Mouse (Mus musculus): ENCODE measurements around the gene Celf1. TPM values are rescaled to one million over a fixed set of nuclear protein-coding genes. Genes with fewer than 3 reads are reported as not detected.
"Not testable (repeated sequence)": the region's sequence is repeated elsewhere in the genome, so short reads cannot be mapped to it uniquely, and the experiment has no call there.

The Celf1 gene
- polyA plus RNA-seq, 1 experiment, result 210 TPM

DNA sequence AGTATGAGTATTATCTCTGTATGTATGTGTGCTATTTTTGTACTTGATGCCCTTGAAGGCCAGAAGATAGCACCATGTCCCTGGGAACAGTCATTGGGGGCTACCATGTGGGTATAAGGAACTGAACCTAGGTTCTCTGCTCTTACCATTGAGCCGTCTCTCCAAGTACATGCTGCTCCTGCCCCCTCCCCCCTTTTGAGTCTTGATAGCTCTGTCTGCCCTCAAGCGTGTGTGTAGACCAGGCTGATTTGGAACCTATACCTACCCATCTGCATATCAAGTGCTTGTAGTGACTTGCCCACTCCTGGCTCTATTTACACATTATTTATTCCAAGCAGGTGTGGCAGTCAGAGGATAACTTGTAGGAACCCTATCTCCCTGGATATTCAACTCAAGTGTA lies 36.4 kb downstream of the Celf1 start:
- H3K27ac ChIP-seq (ENCODE audit: insufficient read depth, low read depth, low read length), result no peak overlapping the region
- TF ChIP-seq POLR2A (IDR thresholded peaks at IDR 0.05; ENCODE audit: insufficient read depth, low read depth, low read length), result no peak
- 93% methylated on average over 2 of the region's 2 CpGs for WGBS
- peaks cover 5% of the 10 kb centered on the region for H3K4me1 ChIP-seq (ENCODE audit: control insufficient read depth, insufficient read depth, low read length)
- no peak overlapping the region for H3K4me3 ChIP-seq (ENCODE audit: insufficient read depth, low read depth, low read length)

DNA sequence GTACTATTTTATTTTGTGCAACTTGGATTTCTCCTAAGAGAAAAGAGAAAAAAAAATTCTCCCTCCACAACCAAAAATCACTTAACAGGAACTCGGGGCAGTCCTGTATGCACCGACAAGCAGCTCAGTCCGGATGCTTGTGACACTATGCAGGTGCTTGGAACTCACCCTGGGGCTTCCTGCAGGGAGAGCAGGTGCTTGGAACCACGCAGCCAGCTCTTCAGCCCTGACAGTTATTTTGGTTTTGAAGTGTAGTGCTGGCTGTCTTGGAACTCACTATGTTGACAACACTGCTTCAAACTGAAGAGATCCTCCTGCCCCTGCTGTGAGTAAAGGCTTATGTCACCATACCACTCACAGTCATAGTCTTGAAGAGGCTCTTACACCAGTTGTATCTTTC lies 37.1 kb downstream of the Celf1 start:
- TF ChIP-seq CTCF (IDR thresholded peaks at IDR 0.05; ENCODE audit: insufficient read depth, low read depth, low read length) (no peak), POLR2A (IDR thresholded peaks at IDR 0.05; ENCODE audit: insufficient read depth, low read depth, low read length) (no peak)
- no peak overlapping the region for H3K4me3 ChIP-seq (ENCODE audit: insufficient read depth, low read depth, low read length)
- WGBS, result 62% methylated on average over 4 of the region's 4 CpGs
- H3K27ac ChIP-seq (ENCODE audit: insufficient read depth, low read depth, low read length), result no peak overlapping the region
- H3K4me1 ChIP-seq (ENCODE audit: control insufficient read depth, insufficient read depth, low read length), result peaks cover 5% of the 10 kb centered on the region

DNA sequence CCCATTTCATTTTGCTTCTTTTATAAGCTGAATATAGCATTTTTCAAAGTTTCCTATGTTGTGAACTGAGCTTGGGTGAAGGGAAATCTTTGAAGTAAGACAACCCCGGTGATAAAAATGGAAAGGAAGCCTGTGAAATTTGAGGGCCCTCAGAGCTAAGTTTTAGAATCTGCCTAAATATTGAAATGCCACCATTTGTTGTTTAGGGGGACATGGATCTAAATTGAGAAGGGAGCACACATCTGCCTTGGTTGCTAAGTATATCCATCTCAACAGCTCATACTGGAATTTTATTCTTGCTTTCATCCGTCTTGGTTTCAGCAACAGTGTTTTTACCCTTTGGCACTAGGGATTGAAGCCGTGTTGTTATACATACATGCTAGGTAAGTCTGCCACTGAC lies 45.9 kb downstream of the Celf1 start:
- TF ChIP-seq CTCF (IDR thresholded peaks at IDR 0.05; ENCODE audit: insufficient read depth, low read depth, low read length) (no peak), POLR2A (IDR thresholded peaks at IDR 0.05; ENCODE audit: insufficient read depth, low read depth, low read length) (no peak)
- H3K27ac ChIP-seq (ENCODE audit: insufficient read depth, low read depth, low read length), result no peak overlapping the region
- 75% methylated on average over 3 of the region's 3 CpGs for WGBS

DNA sequence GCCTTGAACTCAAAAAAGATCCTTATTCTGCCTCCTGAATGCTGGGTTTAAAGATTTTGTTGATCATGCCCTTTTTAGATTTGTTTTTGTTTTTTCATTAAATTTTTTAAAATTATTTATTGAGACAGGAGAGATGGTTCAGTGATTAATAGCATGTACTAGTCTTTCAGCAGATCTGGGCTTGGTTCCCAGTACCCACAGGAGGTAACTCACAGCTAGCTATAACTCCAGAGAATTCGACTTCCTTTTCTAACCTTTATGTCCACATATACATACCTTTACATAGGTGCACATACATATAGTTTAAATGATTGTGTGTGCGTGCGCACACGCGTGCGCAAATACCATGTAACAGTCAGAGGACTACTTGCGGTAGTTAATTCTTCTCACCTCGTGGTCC lies 68.4 kb downstream of the Celf1 start:
- WGBS, result 97% methylated on average over 8 of the region's 8 CpGs
- Histone ChIP-seq H3K4me1 (ENCODE audit: control insufficient read depth, insufficient read depth, low read length) (no peaks in the 10 kb centered on the region), H3K4me3 (ENCODE audit: insufficient read depth, low read depth, low read length) (no peak overlapping the region), H3K27ac (ENCODE audit: insufficient read depth, low read depth, low read length) (no peak overlapping the region)
- TF ChIP-seq POLR2A (IDR thresholded peaks at IDR 0.05; ENCODE audit: insufficient read depth, low read depth, low read length) (no peak), CTCF (IDR thresholded peaks at IDR 0.05; ENCODE audit: insufficient read depth, low read depth, low read length) (no peak)

More for the DNA sequence above, 45.9 kb downstream of the Celf1 start:
- Histone ChIP-seq H3K4me3 (ENCODE audit: insufficient read depth, low read depth, low read length) (no peak overlapping the region), H3K4me1 (ENCODE audit: control insufficient read depth, insufficient read depth, low read length) (peaks cover 5% of the 10 kb centered on the region)

DNA sequence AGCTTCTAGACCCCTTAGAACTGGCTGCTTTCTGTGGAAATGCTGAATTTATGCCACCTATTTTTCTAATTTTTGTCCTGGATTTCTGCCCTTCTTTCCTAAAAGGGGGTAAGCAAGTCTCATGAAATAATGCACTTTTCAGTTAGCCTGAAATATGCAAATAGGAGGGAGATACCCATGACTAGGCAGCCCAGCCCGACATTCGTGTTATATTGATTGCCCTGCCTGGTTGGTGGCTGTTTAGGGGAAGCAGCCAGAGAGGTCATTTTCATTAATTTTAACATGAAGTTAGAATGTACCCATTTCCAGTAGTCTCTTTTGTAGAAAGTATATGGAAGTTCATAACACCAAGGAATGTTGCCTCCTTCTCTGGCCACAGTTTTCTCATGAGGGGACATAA lies 73.7 kb downstream of the Celf1 start:
- no peak overlapping the region for H3K4me3 ChIP-seq (ENCODE audit: insufficient read depth, low read depth, low read length)
- TF ChIP-seq POLR2A (IDR thresholded peaks at IDR 0.05; ENCODE audit: insufficient read depth, low read depth, low read length) (no peak), CTCF (IDR thresholded peaks at IDR 0.05; ENCODE audit: insufficient read depth, low read depth, low read length) (no peak)
- no peak overlapping the region for H3K27ac ChIP-seq (ENCODE audit: insufficient read depth, low read depth, low read length)
- 92% methylated on average over 2 of the region's 2 CpGs for WGBS
- H3K4me1 ChIP-seq (ENCODE audit: control insufficient read depth, insufficient read depth, low read length), result peaks cover 5% of the 10 kb centered on the region

DNA sequence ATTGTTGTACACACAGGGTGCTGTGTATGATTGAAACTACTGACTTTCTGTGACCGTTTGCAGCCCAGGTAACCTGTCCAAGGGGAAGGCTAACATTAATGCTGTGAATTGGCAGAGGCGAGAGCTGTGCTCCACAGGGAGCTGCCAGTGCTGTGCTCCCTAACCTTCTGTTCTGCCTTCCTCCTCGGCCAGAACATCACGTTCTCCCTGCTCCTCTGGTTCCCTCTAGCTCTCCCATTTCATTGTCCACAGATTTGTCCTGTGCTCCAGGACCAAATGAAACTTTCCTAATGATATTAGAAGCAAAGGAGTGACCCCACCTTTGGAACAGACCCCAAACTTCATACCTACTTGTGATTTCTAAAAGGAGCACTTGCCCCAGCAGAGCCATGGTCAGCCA lies 75.2 kb downstream of the Celf1 start:
- TF ChIP-seq POLR2A (IDR thresholded peaks at IDR 0.05; ENCODE audit: insufficient read depth, low read depth, low read length) (no peak), CTCF (IDR thresholded peaks at IDR 0.05; ENCODE audit: insufficient read depth, low read depth, low read length) (no peak)
- H3K4me1 ChIP-seq (ENCODE audit: control insufficient read depth, insufficient read depth, low read length), result peaks cover 5% of the 10 kb centered on the region
- 67% methylated on average over 4 of the region's 4 CpGs for WGBS
- H3K4me3 ChIP-seq (ENCODE audit: insufficient read depth, low read depth, low read length), result no peak overlapping the region
- no peak overlapping the region for H3K27ac ChIP-seq (ENCODE audit: insufficient read depth, low read depth, low read length)

DNA sequence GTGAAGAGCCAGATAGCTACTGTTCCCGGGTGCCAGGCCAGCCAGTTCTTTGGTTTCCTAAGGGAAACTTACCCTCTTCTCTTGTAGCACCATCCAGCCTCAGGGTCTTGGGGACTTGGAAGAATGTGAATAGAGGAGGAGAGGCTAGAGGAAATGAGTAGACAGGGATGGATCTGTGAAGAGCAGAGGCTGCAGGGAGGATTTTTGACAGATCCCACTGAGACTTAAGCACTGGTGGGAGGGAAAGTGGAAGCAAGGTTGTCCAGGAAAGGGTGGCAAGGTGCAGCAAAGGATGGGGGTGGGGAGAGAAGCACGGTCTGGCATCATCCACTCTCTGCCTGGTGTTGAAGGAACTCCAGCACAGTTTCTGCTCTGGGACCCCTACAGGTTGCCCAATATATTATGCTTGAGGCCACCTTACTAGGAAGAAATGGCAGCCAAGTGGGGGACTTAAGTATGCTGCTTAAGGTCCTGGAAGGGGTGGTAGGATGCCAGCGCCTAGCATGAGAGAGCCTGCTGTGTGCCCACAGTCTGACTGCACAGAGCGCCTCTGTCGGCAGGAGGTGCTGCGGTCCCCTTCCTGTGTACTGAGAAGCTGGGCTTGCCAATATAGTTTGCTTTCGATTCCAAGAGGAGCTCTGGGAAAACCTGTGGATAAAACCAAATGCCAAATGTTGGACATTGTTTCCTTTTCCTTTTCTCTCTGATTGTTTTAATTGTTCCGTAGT lies 78.0 kb downstream of the Celf1 start:
- Histone ChIP-seq H3K4me3 (ENCODE audit: insufficient read depth, low read depth, low read length) (no peak overlapping the region), H3K4me1 (ENCODE audit: control insufficient read depth, insufficient read depth, low read length) (peaks cover 5% of the 10 kb centered on the region), H3K27ac (ENCODE audit: insufficient read depth, low read depth, low read length) (no peak overlapping the region)
- WGBS, result 33% methylated on average over 8 of the region's 8 CpGs
- TF ChIP-seq CTCF (IDR thresholded peaks at IDR 0.05; ENCODE audit: insufficient read depth, low read depth, low read length) (no peak), POLR2A (IDR thresholded peaks at IDR 0.05; ENCODE audit: insufficient read depth, low read depth, low read length) (no peak)

DNA sequence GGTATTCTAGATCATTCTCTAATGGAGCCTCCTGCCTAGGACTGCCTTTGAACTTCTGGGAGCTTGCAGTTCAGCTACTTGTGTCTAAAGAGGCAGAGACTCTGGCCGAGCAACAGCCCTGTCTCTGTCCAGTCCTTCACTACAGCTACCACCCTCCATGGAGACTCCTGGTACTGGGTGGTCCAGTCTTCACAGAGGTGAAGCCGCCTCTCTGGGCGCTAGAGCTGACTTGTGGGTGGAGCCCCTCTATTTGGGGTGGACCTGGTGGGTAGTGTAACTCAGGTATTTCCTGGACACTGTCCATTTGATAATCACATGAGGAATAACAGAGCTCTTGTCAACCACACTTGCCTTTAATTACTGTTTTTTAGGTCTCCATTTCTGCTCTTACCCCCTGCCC lies 79.7 kb downstream of the Celf1 start:
- Histone ChIP-seq H3K4me3 (ENCODE audit: insufficient read depth, low read depth, low read length) (no peak overlapping the region), H3K27ac (ENCODE audit: insufficient read depth, low read depth, low read length) (no peak overlapping the region), H3K4me1 (ENCODE audit: control insufficient read depth, insufficient read depth, low read length) (peaks cover 5% of the 10 kb centered on the region)
- 93% methylated on average over 3 of the region's 3 CpGs for WGBS
- no peak for TF ChIP-seq CTCF (IDR thresholded peaks at IDR 0.05; ENCODE audit: insufficient read depth, low read depth, low read length)
- TF ChIP-seq POLR2A (IDR thresholded peaks at IDR 0.05; ENCODE audit: insufficient read depth, low read depth, low read length), result no peak

DNA sequence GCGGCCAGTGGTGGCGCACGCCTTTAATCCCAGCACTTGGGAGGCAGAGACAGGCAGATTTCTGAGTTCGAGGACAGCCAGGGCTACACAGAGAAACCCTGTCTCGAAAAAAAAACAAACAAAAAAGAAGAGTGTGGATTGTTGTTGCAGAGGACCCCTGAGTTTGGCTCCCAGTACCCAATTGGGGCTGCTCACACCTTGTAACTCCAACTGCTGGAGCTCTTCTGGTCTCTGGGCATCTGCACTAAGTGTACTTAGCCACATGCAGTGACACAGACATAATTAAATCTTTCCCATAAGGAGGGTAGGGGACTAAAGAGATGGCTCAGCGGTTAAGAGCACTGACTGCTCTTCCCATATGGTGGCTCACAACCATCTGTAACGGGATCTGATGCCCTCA lies 82.1 kb downstream of the Celf1 start:
- 96% methylated on average over 7 of the region's 7 CpGs for WGBS
- H3K4me1 ChIP-seq (ENCODE audit: control insufficient read depth, insufficient read depth, low read length); H3K4me3 ChIP-seq (ENCODE audit: insufficient read depth, low read depth, low read length); H3K27ac ChIP-seq (ENCODE audit: insufficient read depth, low read depth, low read length): not testable (repeated sequence)

DNA sequence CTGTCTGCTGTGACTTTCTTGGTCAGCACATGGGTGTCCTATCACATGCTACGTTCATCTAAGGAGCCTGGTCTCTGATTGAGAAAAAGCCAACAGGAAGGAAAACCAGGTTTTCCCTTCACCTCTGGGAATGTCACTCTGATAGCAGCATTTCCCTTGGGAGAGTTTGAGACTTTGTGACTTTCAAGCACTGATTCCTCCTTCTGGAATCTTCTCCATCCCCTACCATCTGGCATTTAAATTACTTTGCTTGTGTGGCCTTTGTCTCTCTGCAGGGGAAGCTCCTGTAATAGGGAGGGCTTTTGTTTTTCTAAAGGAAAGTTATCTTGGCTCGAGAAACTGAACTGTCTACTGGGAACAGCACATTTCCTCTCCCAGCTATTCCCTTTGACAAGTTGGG lies 82.9 kb downstream of the Celf1 start:
- TF ChIP-seq POLR2A (IDR thresholded peaks at IDR 0.05; ENCODE audit: insufficient read depth, low read depth, low read length), result no peak
- TF ChIP-seq CTCF (IDR thresholded peaks at IDR 0.05; ENCODE audit: insufficient read depth, low read depth, low read length), result no peak
- Histone ChIP-seq H3K27ac (ENCODE audit: insufficient read depth, low read depth, low read length) (no peak overlapping the region), H3K4me3 (ENCODE audit: insufficient read depth, low read depth, low read length) (no peak overlapping the region), H3K4me1 (ENCODE audit: control insufficient read depth, insufficient read depth, low read length) (no peaks in the 10 kb centered on the region)
- WGBS, result 62% methylated on average over 2 of the region's 2 CpGs
